Mouse (Mus musculus): ENCODE results near the gene Spata33.
"Not testable (repeated sequence)": the region's sequence is repeated elsewhere in the genome, so short reads cannot be mapped to it uniquely, and the experiment has no call there.

Gene Spata33

GRCm38 (mm10) chr8:123233760-123234159 is 21.1 kb downstream of the Spata33 start:
- no peak for DNase-seq

- peak; percentile 33 for DNase-seq
These were observed 22.4 kb downstream of the Spata33 start for GRCm38 (mm10) chr8:123234918-123235519.

DNA sequence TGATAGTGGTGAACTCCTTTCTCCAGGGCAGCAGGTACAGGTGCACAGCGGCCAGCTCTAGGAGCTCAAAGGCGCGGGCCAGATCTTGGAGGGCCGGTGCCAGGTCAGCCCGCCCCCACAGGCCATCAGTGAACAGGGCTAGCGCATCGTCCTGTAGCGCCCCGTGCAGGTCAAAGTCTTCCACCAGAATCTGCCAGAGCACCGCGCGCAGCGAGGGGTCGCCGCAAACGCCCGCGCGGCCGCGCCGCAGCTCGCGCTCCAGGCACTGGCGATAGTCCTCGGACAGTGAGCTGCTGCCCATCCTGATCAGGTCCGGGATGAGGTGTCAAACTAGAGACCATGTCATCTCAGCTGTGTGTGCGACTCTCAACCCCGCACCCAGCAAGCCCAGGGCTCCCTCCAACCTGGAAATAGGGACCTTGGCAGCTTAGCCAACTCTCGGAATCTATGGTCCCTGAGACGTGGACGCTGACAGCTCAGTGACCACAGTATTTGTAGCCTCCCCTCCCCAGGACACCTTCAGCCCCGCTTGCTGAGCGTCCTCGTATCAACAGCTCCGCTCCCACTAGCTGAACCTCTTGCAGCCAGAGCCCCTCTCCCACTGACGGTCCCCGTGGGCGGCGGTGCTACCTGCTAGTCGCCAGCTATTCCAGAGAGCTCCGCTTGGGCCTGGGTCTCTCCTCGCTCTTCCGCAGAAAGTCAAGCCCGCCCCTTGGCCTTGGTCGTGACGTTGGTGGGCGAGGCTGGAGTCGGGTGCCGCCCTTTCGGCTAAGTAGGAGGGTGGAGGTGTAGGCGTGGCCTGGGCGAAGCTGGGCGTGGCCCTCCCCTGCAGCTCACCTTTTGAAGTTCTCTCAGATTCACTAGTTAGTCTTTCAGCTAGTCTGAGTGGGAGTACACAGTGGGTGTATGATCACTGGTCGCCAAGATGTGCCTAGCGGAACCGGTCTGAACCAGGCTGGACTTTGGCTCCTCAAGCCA is 23.2 kb downstream of the Spata33 start, which contains the start of gene Spata2l:
Gene Spata2l, minus strand, starts transcription at position 714 of the 978 bp plus-strand sequence.
- peak; percentile 99 for DNase-seq

- no peak for DNase-seq
These were observed 26.8 kb downstream of the Spata33 start for GRCm38 (mm10) chr8:123239398-123239797.

DNA sequence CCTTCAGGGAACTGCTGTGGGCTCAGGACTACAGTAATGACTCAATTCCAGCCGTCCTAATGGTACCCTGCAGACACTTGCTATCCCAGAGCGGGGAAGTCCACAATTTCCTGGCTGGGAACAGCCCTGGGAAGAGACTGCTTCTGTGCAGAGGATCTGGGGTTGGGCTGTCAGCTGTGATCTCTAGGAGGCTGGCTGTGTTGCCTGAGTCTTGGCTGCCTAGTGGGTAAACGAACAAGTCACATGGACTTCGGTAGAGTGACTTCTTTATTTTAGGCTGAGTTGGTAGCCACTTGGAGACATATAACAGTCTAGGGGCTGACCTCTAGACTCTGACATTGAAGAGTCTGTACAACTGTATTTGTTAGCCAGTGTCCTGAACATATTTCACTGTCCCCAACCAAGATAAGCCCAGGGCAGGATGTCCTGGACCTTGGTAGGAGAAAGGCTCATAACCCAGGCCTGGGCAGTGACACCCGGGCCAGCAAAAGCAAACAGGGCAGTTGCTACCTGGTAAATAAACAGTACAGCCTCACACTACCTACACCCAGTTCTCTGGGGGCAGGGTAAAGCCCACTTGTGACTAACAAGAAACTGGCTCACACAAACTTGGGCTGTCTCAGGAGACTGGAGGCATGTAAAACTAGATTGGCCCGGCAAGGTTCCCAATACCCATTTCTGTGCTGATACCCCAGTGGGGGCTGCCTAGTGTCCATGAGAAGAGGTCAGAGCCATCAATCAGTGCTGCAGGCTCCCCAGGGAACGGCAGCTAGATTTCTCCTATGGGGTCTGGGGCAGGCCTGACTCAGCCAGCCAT is 29.7 kb downstream of the Spata33 start:
- DNase-seq: no peak

- DNase-seq: no peak
These were observed 30.4 kb downstream of the Spata33 start for GRCm38 (mm10) chr8:123243053-123243452.

GRCm38 (mm10) chr8:123244382-123244781 is 31.8 kb downstream of the Spata33 start:
- DNase-seq: no peak

DNA sequence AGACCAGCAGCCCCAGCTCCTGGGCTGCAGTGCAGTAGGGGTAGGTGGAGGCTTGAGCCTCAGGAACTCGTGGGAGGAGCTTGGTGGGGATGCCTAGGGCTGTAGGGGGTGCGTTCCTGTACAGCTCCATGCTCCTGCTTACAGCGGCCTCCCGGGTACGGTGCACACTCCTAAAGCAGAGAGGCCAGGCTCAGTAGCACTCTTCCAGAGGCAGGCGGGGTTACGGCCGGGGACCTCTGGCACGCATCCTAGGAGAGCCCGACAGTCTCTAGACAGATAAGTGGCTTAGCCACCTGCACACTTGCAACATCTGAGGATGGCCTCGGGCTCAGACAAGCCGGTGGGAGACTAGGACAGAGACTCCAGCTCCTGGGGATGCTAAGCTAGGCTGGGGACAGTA is 32.9 kb downstream of the Spata33 start:
- no peak for DNase-seq

DNA sequence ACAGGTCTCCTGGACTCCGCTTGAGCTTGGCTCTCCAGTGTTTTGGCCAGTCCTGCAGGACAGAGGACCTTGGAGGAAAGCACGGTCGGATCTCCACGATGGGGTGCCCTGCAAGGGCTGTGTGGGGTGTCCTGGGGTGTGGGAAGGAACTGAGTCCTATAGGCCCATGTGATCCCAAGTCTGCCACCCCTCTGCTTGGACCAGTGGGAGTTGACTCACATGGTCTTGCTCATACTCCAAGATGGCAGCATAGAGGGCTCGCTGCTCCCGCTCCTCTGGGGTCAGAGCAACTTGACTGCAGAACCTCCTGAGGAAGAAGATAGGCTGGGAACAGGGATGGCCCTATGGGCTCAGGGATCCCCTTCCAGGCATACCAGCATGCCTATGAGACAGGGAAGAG is 35.1 kb downstream of the Spata33 start:
- DNase-seq: no peak

GRCm38 (mm10) chr8:123248596-123248995 is 36.0 kb downstream of the Spata33 start:
- no peak for DNase-seq

DNA sequence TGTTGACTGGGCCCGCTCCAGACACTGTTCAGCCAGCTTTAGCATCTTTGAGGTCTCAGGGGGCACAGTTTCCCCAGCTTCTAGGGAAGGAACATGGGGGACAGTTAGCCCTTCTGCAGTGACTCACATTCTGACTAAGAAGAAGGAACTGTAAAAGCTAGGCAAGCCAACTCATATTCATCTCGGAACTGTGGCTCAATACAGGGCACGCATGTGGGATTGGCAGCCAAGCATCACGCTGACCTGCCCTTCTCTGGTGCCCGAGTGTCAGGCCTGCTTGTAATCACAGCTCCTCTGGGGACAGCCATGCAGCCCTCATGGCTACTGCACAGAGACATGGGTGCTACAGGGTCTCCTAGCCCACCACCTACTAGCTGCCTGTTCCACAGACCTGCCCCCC is 38.3 kb downstream of the Spata33 start:
- no peak for DNase-seq

DNA sequence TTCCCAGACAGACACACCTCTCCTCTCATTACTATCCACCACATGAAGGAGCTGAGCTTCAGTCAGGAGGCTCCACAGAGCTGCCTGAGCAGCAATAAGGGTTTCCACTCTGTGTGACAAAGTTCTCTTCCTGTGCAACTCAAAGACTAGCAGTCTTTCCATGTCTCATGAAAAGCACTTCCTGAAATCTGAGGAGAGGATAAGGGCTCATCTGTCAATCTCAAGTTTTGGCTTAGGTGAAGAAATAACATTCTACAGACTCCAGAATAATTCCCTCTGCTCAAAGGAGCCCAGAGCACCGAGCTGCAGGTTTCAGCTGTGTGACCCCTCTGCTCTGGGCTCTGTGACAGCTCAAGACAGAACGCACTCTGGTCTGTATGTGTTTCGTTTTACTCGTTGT is 40.3 kb downstream of the Spata33 start:
- no peak for DNase-seq

- no peak for DNase-seq
These were observed 40.9 kb downstream of the Spata33 start for GRCm38 (mm10) chr8:123253451-123254098.

- DNase-seq: peak; percentile 93
These were observed 41.7 kb downstream of the Spata33 start, which contains the start of the genes Zfp276 and Vps9d1 for GRCm38 (mm10) chr8:123254099-123254885. Zfp276 (plus strand) TSS chr8:123254195. Vps9d1 (minus strand) TSS chr8:123254348.

DNA sequence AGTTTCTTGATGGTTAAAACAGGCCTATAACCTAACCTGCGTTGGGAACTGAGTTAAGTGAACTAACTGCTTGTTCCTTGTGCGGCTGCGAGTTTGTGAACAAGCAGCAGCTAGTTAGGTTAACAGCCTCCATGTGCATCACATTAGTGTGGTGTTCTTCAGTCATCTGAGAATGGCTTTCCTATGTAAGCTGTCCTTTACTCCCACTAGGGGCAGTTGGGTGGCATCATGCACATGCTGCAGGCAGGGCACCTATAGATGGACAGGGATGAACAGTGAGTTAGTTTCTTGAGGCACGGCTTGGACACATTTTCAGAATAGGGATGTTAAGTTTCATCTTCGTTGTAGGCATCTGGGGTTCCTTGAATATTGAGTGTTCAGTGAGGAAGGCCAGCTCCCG is 42.5 kb downstream of the Spata33 start:
- DNase-seq: no peak

DNA sequence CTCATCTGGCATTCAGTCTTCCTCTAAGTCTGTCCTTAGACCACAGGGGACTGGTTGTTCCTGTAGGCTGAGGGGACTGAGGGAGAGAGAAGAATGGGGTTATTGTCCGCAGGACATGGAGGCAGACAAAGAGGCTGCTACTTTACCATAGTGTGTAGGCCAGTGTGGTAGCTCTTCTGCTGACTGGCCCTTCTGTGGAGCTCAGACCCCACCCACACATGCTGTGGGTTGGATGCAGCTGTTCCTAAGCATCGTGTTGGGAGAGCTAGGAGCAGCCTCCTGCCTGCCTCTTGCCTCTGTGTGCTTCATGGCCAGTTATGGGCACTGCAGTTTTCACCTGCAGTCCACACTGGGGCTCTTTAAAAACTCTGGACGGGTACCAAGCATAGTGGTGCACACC is 44.5 kb downstream of the Spata33 start:
- DNase-seq: no peak

GRCm38 (mm10) chr8:123257593-123257992 is 45.0 kb downstream of the Spata33 start:
- DNase-seq: not testable (repeated sequence)

DNA sequence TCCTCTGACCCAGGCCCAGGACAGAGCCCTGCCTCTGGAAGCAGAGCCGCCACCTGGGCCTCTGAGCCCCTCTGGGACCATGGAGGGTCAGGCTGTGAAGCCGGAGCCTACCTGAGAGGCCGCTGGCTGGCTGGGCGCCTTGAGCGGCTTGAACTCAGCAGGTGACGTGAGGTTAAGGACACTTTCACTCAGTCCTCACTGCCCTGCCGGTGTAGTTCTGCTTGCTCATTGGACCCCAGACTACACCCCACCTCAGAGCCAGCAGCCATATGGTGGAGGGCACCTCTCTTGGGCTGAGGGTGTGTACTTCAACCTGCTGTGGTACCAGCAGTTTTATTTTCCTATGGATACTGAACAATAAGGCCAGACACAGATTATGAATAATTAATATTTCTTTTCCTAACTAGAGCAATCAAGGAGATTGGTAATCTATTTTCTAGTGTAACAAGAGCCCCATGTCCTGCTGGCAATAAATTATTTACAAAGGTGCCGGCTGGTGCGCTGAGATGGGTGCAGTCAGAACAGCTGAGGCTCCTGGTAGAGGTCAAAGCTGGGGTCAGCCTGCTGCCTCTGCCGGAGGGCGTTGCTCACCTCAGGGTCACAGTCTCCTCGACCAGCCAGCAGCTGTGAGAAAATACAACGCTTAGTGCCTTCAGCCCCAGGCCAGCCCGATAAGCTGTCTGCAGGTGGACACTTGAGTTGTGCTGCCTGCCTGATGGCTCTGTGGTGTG is 55.5 kb downstream of the Spata33 start:
- DNase-seq: no peak

GRCm38 (mm10) chr8:123271147-123271546 is 58.5 kb downstream of the Spata33 start:
- DNase-seq: no peak
